Mouse (Mus musculus) cortical plate, adult 2 months (tissue): ENCODE measurements at regions not wholly inside any gene's neighbourhood (a gene's known extent, or its start where the extent isn't known, plus 50 kb on each side); places are given as distances from the start of the nearest gene placed in this dataset.

Source experiments
- CTCF ChIP-seq: fragments of 200-500 bp; IDR thresholded peaks from 2 replicates; pipeline ENCODE4 v1.5.1; 2011; ENCODE audit warnings: mild to moderate bottlenecking, control low read depth, low read length; ENCODE audit not compliant: insufficient read depth; ENCODE audit errors: extremely low read depth
- POLR2A ChIP-seq: fragments of 200-500 bp; IDR thresholded peaks from 2 replicates; pipeline ENCODE4 v1.6.1; 2011; ENCODE audit warnings: mild to moderate bottlenecking, low read length, control low read depth; ENCODE audit not compliant: insufficient read depth; ENCODE audit errors: extremely low read depth

- TF ChIP-seq CTCF, result peak; percentile 33
- TF ChIP-seq POLR2A, result no peak
Measured at GRCm38 (mm10) chr4:50286602-50287001, 441.1 kb upstream of the Grin3a start.
